Mouse (Mus musculus) MEL (cell line): ENCODE measurements at regions not wholly inside any gene's neighbourhood (a gene's known extent, or its start where the extent isn't known, plus 50 kb on each side); places are given as distances from the start of the nearest gene placed in this dataset.

ENCODE experiments used
- DNase-seq: peaks from one replicate; pipeline ENCODE4 v3.0.0; 2011; ENCODE audit warnings: low read depth, low spot score
- H3K27ac ChIP-seq: 2 replicates; pipeline ENCODE4 v1.5.1; 2012; ENCODE audit warnings: low read depth, mild to moderate bottlenecking, control low read depth, low read length, moderate library complexity; ENCODE audit not compliant: control insufficient read depth
- H3K27me3 ChIP-seq, 2 experiments: fragments of 150-350 bp in 1 of 2; sonication (generic) in 1 of 2; 2 replicates each; pipeline ENCODE4 v1.6.1; 2012; ENCODE audit warnings: low read length in 2 of 2, mild to moderate bottlenecking in 2 of 2, improper control_type of control experiment in 1 of 2, moderate library complexity in 1 of 2; ENCODE audit not compliant: insufficient read depth in 2 of 2, control insufficient read depth in 1 of 2
- H3K36me3 ChIP-seq, 2 experiments: 2 replicates each; pipeline ENCODE4 v1.6.1; 2012 to 2014; ENCODE audit warnings: low read length in 2 of 2, improper control_type of control experiment in 1 of 2, inconsistent platforms in 1 of 2, mild to moderate bottlenecking in 1 of 2; ENCODE audit not compliant: insufficient read depth in 2 of 2, control insufficient read depth in 1 of 2
- H3K4me1 ChIP-seq, 2 experiments: fragments of 150-350 bp in 1 of 2; sonication (generic) in 1 of 2; 2 replicates each; pipeline ENCODE4 v1.6.1; 2012; ENCODE audit warnings: low read length in 2 of 2, improper control_type of control experiment in 1 of 2, mild to moderate bottlenecking in 1 of 2; ENCODE audit not compliant: insufficient read depth in 2 of 2, control insufficient read depth in 1 of 2
- H3K4me3 ChIP-seq, 2 experiments: fragments of 150-350 bp in 1 of 2; sonication (generic) in 1 of 2; 2 replicates each; pipeline ENCODE4 v1.5.1; 2012; ENCODE audit warnings: low read depth in 2 of 2, low read length in 2 of 2, mild to moderate bottlenecking in 2 of 2, moderate library complexity in 2 of 2, control low read depth in 1 of 2, improper control_type of control experiment in 1 of 2; ENCODE audit not compliant: control insufficient read depth in 1 of 2, insufficient read depth in 1 of 2
- H3K79me2 ChIP-seq: 2 replicates; pipeline ENCODE4 v1.6.1; 2012; ENCODE audit warnings: mild to moderate bottlenecking, low read length, moderate library complexity; ENCODE audit not compliant: control insufficient read depth, poor library complexity, insufficient read depth
- H3K9ac ChIP-seq: 2 replicates; pipeline ENCODE4 v1.6.1; 2012; ENCODE audit warnings: low read depth, mild to moderate bottlenecking, control low read depth, low read length, moderate library complexity; ENCODE audit not compliant: control insufficient read depth, poor library complexity, severe bottlenecking
- H3K9me3 ChIP-seq: fragments of 150-350 bp; sonication (generic); replicated peaks from 2 replicates; pipeline ENCODE4 v1.6.1; 2012; ENCODE audit warnings: mild to moderate bottlenecking, low read length, improper control_type of control experiment, moderate library complexity; ENCODE audit not compliant: insufficient read depth
- BHLHE40 ChIP-seq: IDR thresholded peaks from 2 replicates; pipeline ENCODE4 v1.6.1; 2012; ENCODE audit warnings: low read depth, mild to moderate bottlenecking, inconsistent platforms, low read length, improper control_type of control experiment, borderline replicate concordance
- CHD2 ChIP-seq: IDR thresholded peaks from 2 replicates; pipeline ENCODE4 v1.6.1; 2011; ENCODE audit warnings: low read length, improper control_type of control experiment
- E2F4 ChIP-seq: IDR thresholded peaks from 2 replicates; pipeline ENCODE4 v1.6.1; 2011; ENCODE audit warnings: low read depth, low read length, improper control_type of control experiment, borderline replicate concordance
- ETS1 ChIP-seq: IDR thresholded peaks from 2 replicates; pipeline ENCODE4 v1.6.1; 2012; ENCODE audit warnings: low read depth, mild to moderate bottlenecking, inconsistent platforms, low read length, improper control_type of control experiment, moderate library complexity
- GATA1 ChIP-seq: IDR thresholded peaks from 2 replicates; pipeline ENCODE4 v1.6.1; 2011; ENCODE audit warnings: low read depth, low read length, improper control_type of control experiment
- JUND ChIP-seq: IDR thresholded peaks from 2 replicates; pipeline ENCODE4 v1.6.1; 2011; ENCODE audit warnings: low read depth, mild to moderate bottlenecking, improper control_type of control experiment, low read length
- KAT2A ChIP-seq: conservative IDR thresholded peaks from 2 replicates; pipeline ENCODE4 v1.6.1; 2012; ENCODE audit warnings: low read depth, low read length, improper control_type of control experiment, inconsistent platforms
- MAFK ChIP-seq: IDR thresholded peaks from 2 replicates; pipeline ENCODE4 v1.6.1; 2011; ENCODE audit warnings: low read depth, mild to moderate bottlenecking, low read length, improper control_type of control experiment, borderline replicate concordance
- MAZ ChIP-seq: IDR thresholded peaks from 2 replicates; pipeline ENCODE4 v1.6.1; 2012; ENCODE audit warnings: low read depth, mild to moderate bottlenecking, inconsistent platforms, low read length, improper control_type of control experiment
- MXI1 ChIP-seq: IDR thresholded peaks from 2 replicates; pipeline ENCODE4 v1.6.1; 2011; ENCODE audit warnings: mild to moderate bottlenecking, low read depth, low read length, improper control_type of control experiment
- MYC ChIP-seq: IDR thresholded peaks from 2 replicates; pipeline ENCODE4 v1.6.1; 2011; ENCODE audit warnings: low read depth, mild to moderate bottlenecking, low read length, improper control_type of control experiment, moderate library complexity
- POLR2A ChIP-seq, 2 experiments: IDR thresholded peaks; 2 replicates each; pipeline ENCODE4 v1.6.1; 2011 to 2012; ENCODE audit warnings: low read length in 2 of 2, mild to moderate bottlenecking in 2 of 2, control low read depth in 1 of 2, improper control_type of control experiment in 1 of 2, low read depth in 1 of 2, moderate library complexity in 1 of 2; ENCODE audit not compliant: control insufficient read depth in 1 of 2, insufficient read depth in 1 of 2, poor library complexity in 1 of 2
- POLR2AphosphoS2 ChIP-seq: IDR thresholded peaks from 2 replicates; pipeline ENCODE4 v1.6.1; 2011; ENCODE audit warnings: low read length, improper control_type of control experiment
- RCOR1 ChIP-seq: IDR thresholded peaks from 2 replicates; pipeline ENCODE4 v1.6.1; 2012; ENCODE audit warnings: low read depth, mild to moderate bottlenecking, inconsistent platforms, low read length, improper control_type of control experiment
- SMC3 ChIP-seq: IDR thresholded peaks from 2 replicates; pipeline ENCODE4 v1.6.1; 2011; ENCODE audit warnings: low read depth, low read length, improper control_type of control experiment
- ZC3H11A ChIP-seq: IDR thresholded peaks from 2 replicates; pipeline ENCODE4 v1.6.1; 2012; ENCODE audit warnings: low read depth, mild to moderate bottlenecking, inconsistent platforms, low read length, improper control_type of control experiment
- ZKSCAN1 ChIP-seq: IDR thresholded peaks from 2 replicates; pipeline ENCODE4 v1.6.1; 2012; ENCODE audit warnings: low read depth, mild to moderate bottlenecking, inconsistent platforms, low read length, improper control_type of control experiment, moderate library complexity
- ZMIZ1 ChIP-seq: IDR thresholded peaks from 2 replicates; pipeline ENCODE4 v1.6.1; 2012; ENCODE audit warnings: low read depth, mild to moderate bottlenecking, inconsistent platforms, low read length, improper control_type of control experiment, moderate library complexity
- ZNF384 ChIP-seq: IDR thresholded peaks from 2 replicates; pipeline ENCODE4 v1.6.1; 2012; ENCODE audit warnings: low read depth, mild to moderate bottlenecking, inconsistent platforms, low read length, improper control_type of control experiment

DNA sequence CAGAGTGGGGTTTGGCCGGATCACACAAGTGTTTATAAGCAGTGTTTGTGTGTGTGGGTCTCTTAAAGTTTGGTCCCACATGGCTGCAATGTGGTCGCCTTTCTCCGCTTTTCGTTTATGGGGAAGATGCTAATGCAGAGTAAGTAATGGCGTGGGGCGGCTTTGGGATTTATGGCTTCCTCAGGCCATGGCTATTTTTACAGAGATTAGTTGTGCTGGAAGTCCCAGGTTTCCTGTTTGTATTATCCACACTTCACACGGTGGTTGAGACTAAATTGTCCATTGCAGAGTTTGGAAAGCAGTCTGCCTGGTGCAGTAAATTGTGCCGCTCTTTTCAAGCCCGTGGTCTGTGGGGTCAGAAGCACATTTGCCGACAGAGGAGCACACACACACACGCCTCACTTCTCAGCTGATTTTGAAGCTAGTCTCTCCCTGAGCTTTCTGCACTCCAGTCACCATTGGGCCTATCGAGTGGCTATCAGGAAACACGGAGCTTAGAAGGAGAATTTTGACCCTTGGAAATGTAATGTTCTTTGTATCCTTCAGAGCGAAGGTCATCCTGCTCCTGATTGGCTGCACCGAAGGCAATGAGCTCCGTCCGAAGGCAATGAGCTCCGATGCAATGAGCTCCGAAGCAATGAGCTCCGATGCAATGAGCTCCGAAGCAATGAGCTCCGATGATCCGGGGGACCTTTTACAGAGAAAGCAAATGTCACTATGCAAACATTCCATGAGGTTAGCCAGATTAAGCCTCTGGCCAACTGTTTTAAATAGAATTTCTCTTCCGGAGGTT is 142.9 kb upstream of the Dkk2 start:
- no peak for TF ChIP-seq SMC3
- TF ChIP-seq MYC, result no peak

DNA sequence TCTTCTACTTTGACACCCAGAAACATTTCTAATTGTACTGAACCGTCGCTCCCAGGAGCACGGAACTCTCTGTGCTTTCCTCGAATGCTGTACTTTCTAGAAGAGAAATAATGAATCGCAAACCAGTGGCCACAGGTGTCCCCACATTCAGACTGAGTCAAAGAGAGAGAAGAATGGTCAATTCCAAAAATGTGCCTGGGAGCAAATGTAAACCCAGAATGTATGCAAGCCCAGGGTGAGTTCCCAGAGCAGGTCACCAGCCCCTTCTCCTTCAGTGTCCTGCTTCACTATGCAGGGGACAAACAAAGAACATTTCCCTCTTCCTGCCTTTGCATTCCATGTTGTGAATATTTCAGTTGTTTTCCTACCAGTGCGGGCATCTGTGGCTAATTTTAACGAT is 141.7 kb upstream of the Dkk2 start:
- TF ChIP-seq MYC (no peak), ZC3H11A (no peak), MAFK (no peak), ZMIZ1 (no peak), ZNF384 (no peak), MAZ (no peak), BHLHE40 (no peak), JUND (no peak), ETS1 (no peak), E2F4 (no peak), POLR2A (IDR thresholded peaks at IDR 0.05; ENCODE audit: control insufficient read depth in 1 of 2, insufficient read depth in 1 of 2, low read depth in 1 of 2, low read length in 2 of 2, poor library complexity in 1 of 2) (no peak), POLR2AphosphoS2 (no peak), KAT2A (no peak), SMC3 (no peak)

More for the DNA sequence above, 142.9 kb upstream of the Dkk2 start:
- DNase-seq, result no peak
- no peak overlapping the region for H3K27ac ChIP-seq
- no peaks in the 10 kb centered on the region for H3K27me3 ChIP-seq
- H3K9me3 ChIP-seq, result no peaks in the 10 kb centered on the region
- no peak overlapping the region for H3K4me3 ChIP-seq
- H3K79me2 ChIP-seq, result no peaks in the 10 kb centered on the region
- no peak overlapping the region for H3K9ac ChIP-seq
- no peaks in the 10 kb centered on the region for H3K4me1 ChIP-seq
- no peaks in the 10 kb centered on the region for H3K36me3 ChIP-seq

DNA sequence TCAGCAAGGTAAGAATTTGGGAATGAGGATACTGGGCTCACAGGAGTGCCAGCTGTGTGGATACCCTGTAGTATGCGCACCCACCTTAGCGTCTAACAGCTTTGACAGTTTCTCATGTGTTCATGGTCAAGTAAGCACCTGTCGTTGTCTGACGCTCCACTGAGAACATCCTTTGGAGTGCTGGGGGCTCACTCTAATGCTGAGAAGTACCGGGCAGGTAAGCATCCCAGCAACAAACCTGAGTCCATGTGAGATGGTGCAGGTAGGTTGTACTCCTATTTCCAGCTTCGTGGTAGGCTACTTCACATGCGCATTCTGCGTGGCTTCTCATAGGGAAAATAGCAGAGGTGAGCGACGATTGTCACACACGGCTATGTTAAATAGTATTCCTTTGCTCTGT is 129.3 kb upstream of the Dkk2 start:
- H3K79me2 ChIP-seq, result no peaks in the 10 kb centered on the region
- H3K27ac ChIP-seq, result no peak overlapping the region
- H3K9ac ChIP-seq, result no peak overlapping the region
- TF ChIP-seq RCOR1 (no peak), MAFK (no peak), E2F4 (no peak), ZKSCAN1 (no peak), CHD2 (no peak), MXI1 (no peak), POLR2AphosphoS2 (no peak), ZC3H11A (no peak), GATA1 (no peak)
- TF ChIP-seq, all 39 proteins: peak for 0
- no peaks in the 10 kb centered on the region for H3K9me3 ChIP-seq
- H3K36me3 ChIP-seq, result no peaks in the 10 kb centered on the region
- DNase-seq, result no peak
- no peak overlapping the region for H3K4me3 ChIP-seq
- H3K27me3 ChIP-seq, result no peaks in the 10 kb centered on the region
- H3K4me1 ChIP-seq, result no peaks in the 10 kb centered on the region

More for the DNA sequence above, 141.7 kb upstream of the Dkk2 start:
- Histone ChIP-seq H3K79me2 (no peaks in the 10 kb centered on the region), H3K4me1 (no peaks in the 10 kb centered on the region), H3K36me3 (no peaks in the 10 kb centered on the region), H3K9ac (no peak overlapping the region), H3K9me3 (no peaks in the 10 kb centered on the region), H3K27me3 (no peaks in the 10 kb centered on the region), H3K4me3 (no peak overlapping the region), H3K27ac (no peak overlapping the region)
- no peak for DNase-seq
